Mouse (Mus musculus) cortical plate, adult 2 months (tissue): ENCODE data around the gene Sacs.
"Not testable (repeated sequence)": the region's sequence is repeated elsewhere in the genome, so short reads cannot be mapped to it uniquely, and the experiment has no call there.

Experiments used
- CTCF ChIP-seq: fragments of 200-500 bp; IDR thresholded peaks from 2 replicates; pipeline ENCODE4 v1.5.1; 2011; ENCODE audit warnings: mild to moderate bottlenecking, control low read depth, low read length; ENCODE audit not compliant: insufficient read depth; ENCODE audit errors: extremely low read depth
- POLR2A ChIP-seq: fragments of 200-500 bp; IDR thresholded peaks from 2 replicates; pipeline ENCODE4 v1.6.1; 2011; ENCODE audit warnings: mild to moderate bottlenecking, low read length, control low read depth; ENCODE audit not compliant: insufficient read depth; ENCODE audit errors: extremely low read depth

GRCm38 (mm10) chr14:61157426-61157825 lies 19.2 kb downstream of the Sacs start:
- TF ChIP-seq POLR2A, CTCF: not testable (repeated sequence)
